Mouse (Mus musculus) c-Kit-positive CD71-positive TER-119-positive erythroid progenitor cells, embryonic 14.5 days (primary cell): Measurements from ENCODE around the gene Tceal5.
A peak's percentile ranks its signal among the peaks of the same experiment; 100 is the strongest.
"Not testable (repeated sequence)": the region's sequence is repeated elsewhere in the genome, so short reads cannot be mapped to it uniquely, and the experiment has no call there.

Source experiments
- DNase-seq: peaks from one replicate; pipeline ENCODE4 v3.0.0-alpha.2; 2013; ENCODE audit warnings: low spot score

Gene Tceal5

GRCm38 (mm10) chrX:136203664-136204066 lies at the start of gene Tceal5:
Tceal5 (minus strand) TSS chrX:136203876.
- no peak for DNase-seq

- no peak for DNase-seq
These were observed 48.5 kb upstream of the Tceal5 start for GRCm38 (mm10) chrX:136252023-136252729.

- no peak for DNase-seq
These were observed 46.0 kb upstream of the Tceal5 start for GRCm38 (mm10) chrX:136249671-136250070.

GRCm38 (mm10) chrX:136248811-136249210 lies 45.1 kb upstream of the Tceal5 start:
- no peak for DNase-seq

GRCm38 (mm10) chrX:136245521-136246071 lies 41.9 kb upstream of the Tceal5 start:
- no peak for DNase-seq

GRCm38 (mm10) chrX:136244574-136245229 lies 41.0 kb upstream of the Tceal5 start, which contains the start of gene Tceal9:
Tceal9 (plus strand) TSS chrX:136245079.
- DNase-seq = peak; percentile 78

GRCm38 (mm10) chrX:136243181-136243580 lies 39.5 kb upstream of the Tceal5 start:
- DNase-seq = no peak

- no peak for DNase-seq
These were observed 34.4 kb upstream of the Tceal5 start for GRCm38 (mm10) chrX:136238118-136238517.

- no peak for DNase-seq
These were observed 24.1 kb upstream of the Tceal5 start for GRCm38 (mm10) chrX:136227768-136228167.

- DNase-seq = no peak
These were observed 20.0 kb upstream of the Tceal5 start for GRCm38 (mm10) chrX:136223714-136224113.

GRCm38 (mm10) chrX:136216303-136216702 lies 12.6 kb upstream of the Tceal5 start:
- no peak for DNase-seq

GRCm38 (mm10) chrX:136214729-136215677 lies 11.3 kb upstream of the Tceal5 start, which contains the start of the genes Tceal7 and Bex1:
Tceal7 (plus strand) TSS chrX:136214779.
Bex1 (minus strand) TSS chrX:136215513.
- not testable (repeated sequence) for DNase-seq

GRCm38 (mm10) chrX:136213396-136213795 lies 9.7 kb upstream of the Tceal5 start:
- no peak for DNase-seq

- no peak for DNase-seq
These were observed 730 bp upstream of the Tceal5 start for GRCm38 (mm10) chrX:136204406-136204805.

- DNase-seq = no peak
These were observed 419 bp downstream of the Tceal5 start for GRCm38 (mm10) chrX:136203257-136203656.

GRCm38 (mm10) chrX:136196873-136197272 lies 6.8 kb downstream of the Tceal5 start:
- DNase-seq = peak; percentile 48

GRCm38 (mm10) chrX:136195193-136195944 lies 8.3 kb downstream of the Tceal5 start:
- no peak for DNase-seq

GRCm38 (mm10) chrX:136183107-136183506 lies 20.6 kb downstream of the Tceal5 start:
- no peak for DNase-seq

GRCm38 (mm10) chrX:136180897-136181553 lies 22.7 kb downstream of the Tceal5 start:
- DNase-seq = no peak

- peak; percentile 12 for DNase-seq
These were observed 30.9 kb downstream of the Tceal5 start for GRCm38 (mm10) chrX:136172786-136173185.
